Mouse (Mus musculus) urinary bladder, postnatal 36 days (tissue): Measurements from ENCODE around the gene Slc25a21.
"Not testable (repeated sequence)": the region's sequence is repeated elsewhere in the genome, so short reads cannot be mapped to it uniquely, and the experiment has no call there.

ENCODE experiments used
- DNase-seq, 2 experiments: peaks; one replicate each; pipeline ENCODE4 v3.0.0; 2022; ENCODE audit warnings: low spot score in 2 of 2, mixed read lengths in 1 of 2

Gene Slc25a21

DNA sequence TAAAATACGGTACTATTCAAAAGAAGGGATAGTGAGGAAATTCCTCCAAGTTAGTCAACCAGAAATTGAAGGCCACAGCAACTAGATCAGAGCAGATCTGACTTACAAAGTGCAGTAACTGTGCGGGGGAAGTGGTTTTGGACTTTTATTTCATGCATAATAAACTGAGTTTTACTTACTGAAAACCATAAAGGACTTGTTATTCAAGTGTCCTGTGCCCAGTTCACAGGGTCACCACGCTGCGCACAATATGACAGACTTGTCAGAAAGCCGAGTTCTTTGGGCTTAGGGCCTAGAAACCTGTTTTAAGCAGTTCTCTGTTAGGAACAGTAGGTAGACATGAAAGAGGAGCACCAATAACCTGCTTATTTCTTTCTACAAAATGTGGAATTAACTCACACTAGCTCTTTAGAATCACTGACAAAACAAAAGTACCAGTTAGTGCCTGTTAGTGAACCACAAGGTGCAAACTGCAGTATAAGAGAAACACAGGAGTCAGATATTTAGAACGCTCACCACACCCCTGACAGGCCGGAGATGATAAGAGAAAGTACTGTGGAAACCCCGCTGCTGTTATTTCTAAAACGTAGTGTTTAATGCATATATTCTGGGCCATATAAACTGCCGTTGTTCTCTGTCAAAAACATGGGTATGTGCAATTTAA, at the start of gene Slc25a21:
Gene Slc25a21, minus strand, starts transcription at position 110 of the 664 bp plus-strand sequence.
- DNase-seq = no peak

DNA sequence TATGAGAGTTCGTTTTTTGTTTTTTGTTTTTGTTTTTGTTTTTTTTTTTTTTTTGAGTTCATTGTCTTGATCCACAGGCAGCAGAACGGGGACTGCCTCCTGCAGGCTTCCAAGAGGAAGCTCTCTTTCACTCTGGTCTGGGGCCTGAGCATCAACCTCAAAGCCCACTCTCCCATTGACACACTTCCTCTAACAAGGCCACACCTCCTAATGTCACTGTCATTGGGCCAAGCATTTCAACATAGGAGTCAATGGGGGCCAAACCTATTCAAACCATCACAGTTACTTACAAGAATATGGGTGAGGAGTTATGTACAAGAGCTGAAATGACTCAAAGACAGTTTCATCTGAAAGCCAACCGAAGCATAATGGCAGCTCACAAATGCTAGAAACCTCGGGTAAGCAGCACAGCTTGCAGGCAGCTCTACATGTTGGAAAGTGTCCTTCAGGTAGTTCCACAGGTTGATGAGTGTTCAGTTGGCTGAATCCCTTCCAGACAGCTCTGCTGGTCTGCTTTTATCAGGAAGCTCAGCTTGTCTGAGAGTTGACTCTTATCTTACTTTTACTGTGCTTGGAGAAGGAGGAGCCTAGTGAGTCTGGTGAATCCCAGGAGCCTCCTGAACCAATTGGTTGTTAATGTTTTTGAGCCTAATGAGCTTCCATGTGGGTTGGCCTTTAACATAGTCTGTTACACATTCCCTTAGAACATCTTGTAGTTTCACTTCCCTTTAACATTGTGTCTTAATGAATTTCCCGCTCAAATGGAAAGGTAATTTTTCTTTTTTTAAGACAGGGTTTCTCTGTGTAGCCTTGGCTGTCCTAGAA, 46.6 kb upstream of the Slc25a21 start:
- no peak for DNase-seq

- DNase-seq = no peak
Measured at GRCm38 (mm10) chr12:57233386-57233785, 36.1 kb upstream of the Slc25a21 start.

DNA sequence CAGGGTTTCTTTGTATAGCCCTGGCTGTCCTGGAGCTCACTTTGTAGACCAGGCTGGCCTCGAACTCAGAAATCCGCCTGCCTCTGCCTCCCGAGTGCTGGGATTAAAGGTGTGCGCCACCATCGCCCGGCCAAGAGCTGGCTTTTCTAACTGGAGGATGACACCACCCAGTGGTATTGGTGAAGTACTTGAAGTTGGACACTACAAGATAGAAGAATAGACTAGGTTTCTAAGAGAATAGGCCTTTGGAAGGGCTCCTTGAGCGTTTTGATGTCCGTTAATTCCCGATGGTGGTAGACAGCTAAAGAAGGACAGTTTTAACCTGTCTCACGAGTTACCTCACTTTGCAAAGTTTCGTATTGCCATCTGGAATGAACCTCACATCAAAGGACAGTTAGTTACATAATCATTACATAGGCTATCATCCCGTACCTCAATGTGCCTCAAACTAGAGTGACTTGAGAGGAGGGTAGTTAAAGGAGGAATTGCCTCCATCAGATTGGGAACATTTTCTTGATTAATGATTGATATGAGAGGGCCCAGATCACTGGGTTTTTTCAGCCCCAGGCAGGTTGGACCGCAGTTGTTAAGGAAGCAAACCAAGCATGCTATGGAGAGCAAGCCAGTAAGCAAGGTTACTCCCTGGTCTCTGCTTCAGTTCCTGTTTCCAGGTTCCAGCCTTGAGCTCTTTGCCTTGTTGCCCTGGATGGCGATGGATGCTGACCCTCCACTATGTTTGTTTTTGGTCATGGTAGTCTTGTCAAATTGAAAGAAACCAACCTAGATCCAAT, 34.0 kb upstream of the Slc25a21 start:
- DNase-seq = peak in 1 of 2 experiments; percentile 9

DNA sequence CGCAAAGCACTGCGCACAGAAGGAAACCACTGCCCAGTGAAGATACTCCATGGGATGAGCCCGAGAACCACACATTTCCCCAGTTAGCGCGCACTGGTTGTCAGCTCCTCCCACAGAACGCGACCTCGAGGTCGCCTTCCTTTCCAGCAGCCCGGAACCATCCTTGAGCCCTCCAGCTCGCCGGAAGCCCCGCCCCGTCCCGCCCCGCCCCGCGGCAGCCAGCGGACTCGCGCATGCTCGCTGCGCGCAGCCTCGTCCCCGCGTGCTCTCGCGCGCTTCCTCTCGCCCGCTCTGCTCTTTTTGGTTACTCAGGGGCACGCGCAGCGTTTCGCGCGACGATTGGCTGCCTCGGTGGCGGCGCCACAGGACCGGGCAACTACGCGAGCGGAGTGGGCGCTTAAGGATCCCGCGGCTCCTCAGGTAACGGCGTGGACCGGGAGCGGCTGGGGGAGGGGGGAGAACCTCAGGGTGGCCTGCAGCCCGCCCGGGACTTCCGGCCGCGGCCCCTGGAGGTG, 33.0 kb upstream of the Slc25a21 start, which contains the start of the genes Prps1l3 and Mipol1:
Gene Prps1l3, plus strand, starts transcription at position 221 of the 515 bp plus-strand sequence.
Gene Mipol1, plus strand, starts transcription at position 236 of the 515 bp plus-strand sequence.
- DNase-seq = peak; percentile 74 to 86

- DNase-seq = no peak
Measured at GRCm38 (mm10) chr12:57229703-57230102, 32.4 kb upstream of the Slc25a21 start.

GRCm38 (mm10) chr12:57227776-57228175, 30.5 kb upstream of the Slc25a21 start:
- no peak for DNase-seq

DNA sequence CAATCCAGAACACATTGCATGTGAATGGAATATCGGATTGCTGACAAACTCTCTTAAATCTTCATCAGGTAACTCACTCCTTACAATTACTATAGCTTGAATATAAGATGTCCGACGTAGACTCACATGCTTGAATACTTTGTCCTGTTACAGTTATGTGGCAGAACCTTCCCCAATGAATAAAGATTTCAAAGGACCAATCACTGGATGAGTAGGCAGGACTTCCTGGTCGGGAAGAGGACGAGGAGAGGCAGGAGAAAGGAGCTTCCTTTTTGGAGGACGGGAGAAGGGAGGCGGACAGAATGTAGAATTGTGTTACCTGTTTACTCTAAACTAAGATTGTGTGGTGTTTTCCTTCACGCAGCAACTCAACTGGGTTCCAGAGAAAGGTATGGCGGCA, 29.1 kb upstream of the Slc25a21 start:
- no peak for DNase-seq

- DNase-seq = not testable (repeated sequence)
Measured at GRCm38 (mm10) chr12:57212463-57212862, 15.2 kb upstream of the Slc25a21 start.

GRCm38 (mm10) chr12:57211353-57212311, 14.4 kb upstream of the Slc25a21 start:
- peak; percentile 39 to 49 for DNase-seq

DNA sequence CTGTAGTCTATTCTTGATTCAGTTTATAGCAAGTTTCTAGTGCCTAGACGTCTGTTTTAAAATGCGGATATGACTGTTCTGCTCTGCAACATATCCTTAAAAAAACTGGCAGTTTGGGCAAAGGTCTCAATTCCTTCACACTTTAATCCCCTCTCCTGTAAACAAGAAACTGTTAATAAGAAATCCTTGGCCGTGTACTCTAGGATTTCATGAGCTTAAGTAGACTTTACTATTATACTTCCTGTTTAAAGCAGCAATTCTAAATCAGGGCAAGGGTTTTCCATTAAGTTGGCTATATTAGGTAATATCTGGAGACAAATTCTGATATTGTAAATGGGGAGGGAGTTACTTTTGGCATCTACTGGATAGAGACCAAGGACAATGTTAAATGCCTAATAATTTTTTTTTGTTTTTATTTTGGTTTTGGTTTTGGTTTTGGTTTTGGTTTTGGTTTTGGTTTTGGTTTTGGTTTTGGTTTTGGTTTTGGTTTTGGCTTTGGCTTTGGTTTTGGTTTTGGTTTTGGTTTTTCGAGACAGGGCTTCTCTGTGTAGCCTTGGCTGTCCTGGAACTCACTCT, 7.1 kb upstream of the Slc25a21 start:
- no peak for DNase-seq

- DNase-seq = no peak
Measured at GRCm38 (mm10) chr12:57201901-57202300, 4.6 kb upstream of the Slc25a21 start.

DNA sequence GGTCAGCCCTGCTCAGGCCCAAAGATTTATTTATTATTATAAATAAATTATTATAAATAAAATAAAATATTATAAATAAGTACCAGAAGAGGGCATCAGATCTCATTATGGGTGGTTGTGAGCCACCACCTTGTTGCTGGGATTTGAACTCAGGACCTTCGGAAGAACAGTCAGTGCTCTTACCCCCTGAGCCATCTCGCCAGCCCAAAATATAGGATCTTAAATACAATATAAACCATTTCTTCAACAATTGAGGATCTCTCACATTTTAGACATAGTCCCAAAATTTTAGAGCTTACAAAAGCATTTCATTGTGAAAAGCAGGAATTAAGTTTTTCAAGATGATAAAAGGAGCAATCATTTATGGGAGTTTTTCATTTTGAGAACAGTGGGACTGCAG, 2.2 kb upstream of the Slc25a21 start:
- no peak for DNase-seq

DNA sequence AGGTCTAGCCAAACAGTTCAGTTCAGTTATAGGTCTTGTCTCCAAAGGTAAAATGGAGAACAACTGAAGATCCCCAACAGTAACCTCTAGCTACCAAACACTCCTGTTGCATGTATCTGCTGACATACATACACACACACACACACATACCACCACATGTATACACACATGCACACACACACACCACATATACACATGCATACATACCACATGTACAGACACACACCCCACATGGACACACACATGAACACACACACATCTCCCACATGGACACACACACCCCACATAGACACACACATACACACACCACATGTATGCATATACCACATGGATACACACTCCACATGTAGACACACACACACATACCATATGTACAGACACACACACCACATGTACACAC, 997 bp upstream of the Slc25a21 start:
- DNase-seq = no peak

- DNase-seq = peak; percentile 20 to 23
Measured at GRCm38 (mm10) chr12:57196608-57197362, 487 bp downstream of the Slc25a21 start.

- no peak for DNase-seq
Measured at GRCm38 (mm10) chr12:57196286-57196607, 1.0 kb downstream of the Slc25a21 start.

DNA sequence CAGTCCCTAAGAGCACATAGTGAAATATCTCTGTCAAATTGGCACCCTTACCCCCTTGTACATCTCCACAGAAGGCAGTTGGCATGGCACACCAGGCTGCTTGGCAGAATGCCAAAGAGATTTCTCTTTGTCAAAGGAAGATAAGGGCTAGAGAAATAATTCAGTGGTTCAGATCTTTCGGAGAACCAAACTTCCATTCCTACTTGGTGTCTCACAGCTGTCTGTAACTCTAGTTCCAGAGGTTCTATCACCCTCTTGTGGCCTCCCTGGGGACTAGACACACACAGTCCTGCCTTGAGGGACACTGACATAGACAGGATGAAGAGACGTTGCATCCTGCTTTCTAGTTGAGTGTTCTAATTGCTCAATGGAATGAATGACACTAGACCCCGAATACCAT, 2.7 kb downstream of the Slc25a21 start:
- DNase-seq = no peak

GRCm38 (mm10) chr12:57187032-57187431, 10.2 kb downstream of the Slc25a21 start:
- no peak for DNase-seq

GRCm38 (mm10) chr12:57186126-57186525, 11.1 kb downstream of the Slc25a21 start:
- no peak for DNase-seq

DNA sequence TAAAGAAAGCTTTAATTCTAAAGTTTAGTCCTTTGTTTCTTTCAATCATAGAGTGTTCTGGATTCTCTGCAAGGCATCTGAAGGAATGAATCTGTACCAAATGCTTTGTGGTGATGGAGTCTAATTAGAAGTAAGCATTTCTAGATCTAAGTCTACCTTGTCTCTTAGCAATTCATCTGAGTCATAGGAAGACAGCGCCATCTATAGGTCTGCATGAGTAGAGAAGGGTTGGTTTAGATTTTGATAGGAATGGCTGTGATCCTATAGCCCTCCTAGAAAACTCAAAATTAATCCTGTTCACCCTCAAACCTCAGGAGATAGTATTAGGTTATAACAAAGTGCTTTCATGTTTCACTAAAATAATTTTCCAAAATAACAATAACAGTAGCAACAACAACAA, 11.8 kb downstream of the Slc25a21 start:
- DNase-seq = no peak
